Mouse (Mus musculus) testis, adult 2 months (tissue): Measurements from ENCODE around the gene Mrpl21.

Experiments
- CTCF ChIP-seq: fragments of 200-500 bp; IDR thresholded peaks from 2 replicates; pipeline ENCODE4 v1.5.1; 2012; ENCODE audit warnings: low read depth, mild to moderate bottlenecking, inconsistent platforms, low read length, moderate library complexity; ENCODE audit not compliant: control insufficient read depth, insufficient read depth, insufficient replicate concordance
- POLR2A ChIP-seq: fragments of 200-500 bp; IDR thresholded peaks from 2 replicates; pipeline ENCODE4 v1.6.1; 2012; ENCODE audit warnings: low read depth, mild to moderate bottlenecking, inconsistent platforms, low read length, moderate library complexity; ENCODE audit not compliant: control insufficient read depth

DNA sequence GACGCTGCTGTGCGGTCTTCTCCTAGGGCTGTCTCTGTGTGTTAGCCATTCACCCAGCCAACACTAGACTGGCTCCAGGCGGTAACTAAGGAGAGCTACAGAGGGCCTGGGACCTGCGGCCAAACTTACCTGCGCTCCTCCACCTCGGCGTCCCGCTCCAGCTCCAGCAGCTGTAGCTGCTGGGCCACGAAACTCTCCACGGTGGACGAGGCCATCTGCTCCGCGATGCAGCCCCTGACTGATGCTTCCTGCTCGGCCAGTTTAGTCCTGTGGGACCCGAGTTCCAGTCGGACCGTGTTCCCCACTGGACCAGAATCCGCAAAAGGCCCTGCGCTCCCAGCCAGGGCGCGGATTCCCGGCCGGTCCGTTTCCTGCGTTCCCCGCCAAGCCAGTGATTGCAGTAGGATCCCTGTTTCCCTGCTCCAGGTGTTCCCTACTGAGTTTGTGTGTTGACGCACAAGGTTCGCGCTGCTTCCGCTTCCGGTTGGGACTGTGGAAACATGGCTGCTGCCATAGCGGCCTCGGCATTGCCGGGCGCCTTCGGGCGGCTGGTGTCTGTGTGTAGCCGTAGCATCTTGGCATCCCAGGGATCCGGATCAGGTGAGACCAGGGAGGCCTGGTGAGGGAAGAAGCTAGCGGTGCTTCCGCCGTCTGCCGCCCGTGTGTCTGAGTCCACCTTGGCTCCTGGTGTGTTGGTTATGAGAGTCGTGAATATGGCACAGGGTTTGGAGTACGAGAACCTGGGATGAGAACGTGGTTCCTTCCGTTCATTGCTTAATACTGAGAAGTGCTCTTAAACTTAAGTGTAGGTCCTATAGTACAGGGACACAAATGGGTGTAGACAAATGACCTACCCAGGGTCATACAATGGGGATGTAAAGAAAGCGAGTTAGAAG, at the start of gene Mrpl21, which contains the start of gene Ighmbp2:
- TF ChIP-seq CTCF (no peak), POLR2A (peak; percentile 88)
